Mouse (Mus musculus): ENCODE measurements around the gene Slc16a10.

DNA sequence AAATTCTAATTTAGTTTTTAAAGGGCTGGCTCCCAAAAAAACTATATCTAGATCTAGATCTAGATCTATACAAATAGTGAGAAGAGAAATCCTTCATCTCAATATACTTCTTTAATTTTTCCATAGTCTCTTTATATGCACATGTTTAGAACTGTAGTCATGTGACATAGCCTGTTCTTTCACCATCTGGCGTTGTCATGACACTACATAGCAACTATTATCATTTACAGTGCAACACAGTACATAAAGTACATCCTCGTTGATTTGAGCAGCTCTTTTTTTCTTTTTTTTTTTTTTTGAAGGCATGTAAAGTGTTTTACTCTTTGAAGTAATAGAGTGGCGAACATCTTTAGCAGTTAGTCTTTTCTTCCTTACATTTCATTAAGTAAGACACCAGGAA, 22.6 kb downstream of the Slc16a10 start:
- TF ChIP-seq CTCF (conservative IDR thresholded peaks at IDR 0.05; ENCODE audit: low read length) (no peak), NANOG (IDR thresholded peaks at IDR 0.05; ENCODE audit: borderline replicate concordance, low read length) (no peak), POU5F1 (IDR thresholded peaks at IDR 0.05; ENCODE audit: borderline replicate concordance, low read length) (no peak)
